Mouse (Mus musculus) liver, postnatal 0 days (tissue): Measurements from ENCODE around the gene Kcnq5. TPM values are rescaled to one million over a fixed set of nuclear protein-coding genes. Genes with fewer than 3 reads are reported as not detected.
A peak's percentile ranks its signal among the peaks of the same experiment; 100 is the strongest.

Source experiments
- ATAC-seq: fragments of 200-750 bp; cut with Nextera tagmentation; 2 replicates; pipeline ENCODE4 v1.8.0; 2017; ENCODE audit warnings: mild to moderate bottlenecking, moderate library complexity
- DNase-seq: peaks from one replicate; pipeline ENCODE4 v3.0.0-alpha.2; 2016
- H3K27ac ChIP-seq: fragments of 300-500 bp; sonication (generic); 2 replicates; pipeline ENCODE4 v1.5.1; 2014; ENCODE audit warnings: antibody characterized with exemption, moderate library complexity, mild to moderate bottlenecking, low read depth
- H3K27me3 ChIP-seq: fragments of 300-500 bp; sonication (generic); 2 replicates; pipeline ENCODE4 v1.6.1; 2014; ENCODE audit warnings: low read length, control low read depth, mixed read lengths; ENCODE audit not compliant: insufficient read depth
- H3K36me3 ChIP-seq: fragments of 300-500 bp; sonication (generic); replicated peaks from 2 replicates; pipeline ENCODE4 v1.6.1; 2014; ENCODE audit warnings: mild to moderate bottlenecking, control low read depth, low read length, moderate library complexity, mixed read lengths; ENCODE audit not compliant: insufficient read depth
- H3K4me1 ChIP-seq: fragments of 300-500 bp; sonication (generic); 2 replicates; pipeline ENCODE4 v1.6.1; 2014; ENCODE audit warnings: antibody characterized with exemption, mild to moderate bottlenecking, control low read depth; ENCODE audit not compliant: insufficient read depth
- H3K4me2 ChIP-seq: fragments of 300-500 bp; sonication (generic); 2 replicates; pipeline ENCODE4 v1.6.1; 2014; ENCODE audit warnings: low read depth, mild to moderate bottlenecking, low read length, moderate library complexity, mixed read lengths
- H3K4me3 ChIP-seq: fragments of 300-500 bp; sonication (generic); 2 replicates; pipeline ENCODE4 v1.5.1; 2014; ENCODE audit warnings: low read depth, low read length
- H3K9ac ChIP-seq: fragments of 300-500 bp; sonication (generic); replicated peaks from 2 replicates; pipeline ENCODE4 v1.6.1; 2014; ENCODE audit warnings: mild to moderate bottlenecking, moderate library complexity
- H3K9me3 ChIP-seq: fragments of 300-500 bp; sonication (generic); 2 replicates; pipeline ENCODE4 v1.6.1; 2016; ENCODE audit warnings: mild to moderate bottlenecking, control low read depth, low read length, mixed read lengths
- CTCF ChIP-seq: sonication (generic); IDR thresholded peaks from 2 replicates; pipeline ENCODE4 v1.5.1; 2016; ENCODE audit warnings: antibody characterized with exemption, low read depth
- EP300 ChIP-seq: IDR thresholded peaks from 2 replicates; pipeline ENCODE4 v1.6.1; 2016; ENCODE audit warnings: antibody characterized with exemption, low read depth, mild to moderate bottlenecking
- WGBS: fragments of 180-500 bp; shearing (Covaris S2); extraction: QIAGEN DNeasy Blood & Tissue Kit; methylation state at CpG from one replicate; pipeline ENCODE4 v1.1.7; 2014; ENCODE audit not compliant: insufficient replicate concordance; 5-methylcytosine and 5-hydroxymethylcytosine counted together
- polyA plus RNA-seq: library from polyadenylated mRNA; unstranded; fragments of >200 nt; fragmentation: Nextera tagmentation; extraction: Ambion mirVana; gene quantifications from 2 replicates; pipeline ENCODE4 v1.2.1, GENCODE M21; 2015

Kcnq5 gene
- polyA plus RNA-seq, 1 experiment from 2014 or later: 0.21 TPM

DNA sequence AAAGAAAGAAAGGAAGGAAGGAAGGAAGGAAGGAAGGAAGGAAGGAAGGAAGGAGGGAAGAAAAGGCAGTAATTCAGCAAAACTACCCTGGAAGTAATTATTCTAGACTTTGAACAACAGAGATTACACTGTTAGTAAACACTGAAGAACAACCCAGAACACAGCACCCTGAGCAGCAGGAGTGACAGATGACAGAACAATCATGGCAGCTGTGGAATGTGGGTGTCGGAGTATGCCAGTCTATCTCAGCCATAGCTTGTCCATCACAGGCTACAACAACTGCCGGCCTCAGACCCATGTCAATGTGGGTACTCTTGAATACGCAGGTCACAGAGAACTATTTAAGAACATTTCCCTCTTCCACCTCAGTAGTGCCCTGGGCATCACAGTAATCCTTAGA lies 530.1 kb downstream of the Kcnq5 start:
- no peak overlapping the region for H3K4me3 ChIP-seq
- no peak for TF ChIP-seq CTCF
- TF ChIP-seq EP300: no peak
- H3K9ac ChIP-seq: no peak overlapping the region
- H3K27me3 ChIP-seq: no peaks in the 10 kb centered on the region
- WGBS: 87% methylated on average over 3 of the region's 3 CpGs
- no peak overlapping the region for H3K27ac ChIP-seq
- H3K4me1 ChIP-seq: no peaks in the 10 kb centered on the region
- no peaks in the 10 kb centered on the region for H3K9me3 ChIP-seq
- ATAC-seq: no peak
- no peak overlapping the region for H3K4me2 ChIP-seq
- no peaks in the 10 kb centered on the region for H3K36me3 ChIP-seq
- no peak for DNase-seq

DNA sequence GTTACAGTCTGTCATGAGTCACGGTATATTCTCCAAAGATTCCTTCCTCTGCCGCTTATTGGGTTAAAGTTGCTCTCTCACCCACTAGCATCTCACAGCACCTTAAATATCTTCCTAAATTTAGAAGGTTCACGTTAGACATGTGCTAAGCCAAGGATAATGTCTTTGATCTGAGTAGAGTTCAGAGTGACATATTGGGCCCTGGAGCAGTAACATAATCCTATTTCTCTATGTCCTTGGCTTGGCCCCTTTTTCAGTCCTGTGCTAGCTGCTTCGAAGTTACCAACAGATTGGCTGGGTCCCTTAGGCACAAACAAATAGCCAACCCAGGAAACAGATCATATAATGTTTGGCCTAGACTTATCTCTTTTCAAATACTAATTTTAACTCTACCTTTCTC lies 533.7 kb downstream of the Kcnq5 start:
- Histone ChIP-seq H3K4me1 (no peaks in the 10 kb centered on the region), H3K27me3 (no peaks in the 10 kb centered on the region), H3K9me3 (no peaks in the 10 kb centered on the region), H3K27ac (no peak overlapping the region), H3K9ac (no peak overlapping the region), H3K36me3 (no peaks in the 10 kb centered on the region), H3K4me3 (no peak overlapping the region), H3K4me2 (no peak overlapping the region)
- ATAC-seq: no peak
- WGBS: 84% methylated on average over 4 of the region's 4 CpGs
- TF ChIP-seq EP300: no peak
- no peak for TF ChIP-seq CTCF
- DNase-seq: no peak

DNA sequence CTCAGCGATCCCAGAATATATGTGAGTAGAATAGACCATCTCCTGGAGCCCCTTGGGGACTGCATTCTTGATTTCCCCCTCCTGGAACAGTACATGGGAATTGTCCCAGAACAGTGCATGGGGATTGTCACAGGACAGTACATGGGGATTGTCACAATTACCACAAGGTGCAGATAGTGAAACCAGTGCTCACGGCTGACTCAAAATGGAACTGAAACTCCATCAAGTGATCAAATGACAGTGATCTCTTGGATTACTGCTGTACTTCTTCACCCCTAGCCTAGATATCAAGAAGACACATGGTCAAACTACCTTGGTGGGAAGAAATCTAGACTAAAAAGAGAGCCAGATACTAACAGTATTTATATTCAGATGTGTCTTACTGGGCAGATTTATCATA lies 536.1 kb downstream of the Kcnq5 start:
- ATAC-seq: no peak
- Histone ChIP-seq H3K36me3 (no peaks in the 10 kb centered on the region), H3K27ac (no peak overlapping the region), H3K4me3 (no peak overlapping the region), H3K4me2 (no peak overlapping the region), H3K4me1 (no peaks in the 10 kb centered on the region), H3K9me3 (no peaks in the 10 kb centered on the region), H3K9ac (no peak overlapping the region), H3K27me3 (no peaks in the 10 kb centered on the region)
- DNase-seq: no peak
- no peak for TF ChIP-seq EP300
- no peak for TF ChIP-seq CTCF
- WGBS: 78% methylated on average over 2 of the region's 2 CpGs

DNA sequence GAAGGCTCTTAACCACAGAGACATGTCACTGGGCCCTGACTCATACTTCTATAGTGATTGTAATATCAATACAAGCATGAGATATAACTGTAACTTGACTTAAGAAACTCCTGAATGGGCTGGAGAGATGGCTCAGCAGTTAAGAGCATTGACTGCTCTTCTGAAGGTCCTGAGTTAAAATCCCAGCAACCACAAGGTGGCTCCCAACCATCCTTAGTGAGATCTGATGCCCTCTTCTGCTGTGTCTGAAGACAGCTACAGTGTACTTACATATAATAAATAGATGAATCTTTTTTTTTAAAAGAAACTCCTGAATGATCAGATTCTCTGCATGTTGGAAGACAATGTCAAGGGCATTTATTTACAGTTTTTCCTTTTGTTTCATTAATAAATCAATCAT lies 542.4 kb downstream of the Kcnq5 start:
- DNase-seq: no peak
- H3K4me3 ChIP-seq: no peak overlapping the region
- TF ChIP-seq EP300 (no peak), CTCF (peak; percentile 30)
- no peaks in the 10 kb centered on the region for H3K9me3 ChIP-seq
- no peak overlapping the region for H3K4me2 ChIP-seq
- H3K36me3 ChIP-seq: no peaks in the 10 kb centered on the region
- no peaks in the 10 kb centered on the region for H3K4me1 ChIP-seq
- no peak overlapping the region for H3K27ac ChIP-seq
- H3K9ac ChIP-seq: no peak overlapping the region
- no peaks in the 10 kb centered on the region for H3K27me3 ChIP-seq
- no peak for ATAC-seq

DNA sequence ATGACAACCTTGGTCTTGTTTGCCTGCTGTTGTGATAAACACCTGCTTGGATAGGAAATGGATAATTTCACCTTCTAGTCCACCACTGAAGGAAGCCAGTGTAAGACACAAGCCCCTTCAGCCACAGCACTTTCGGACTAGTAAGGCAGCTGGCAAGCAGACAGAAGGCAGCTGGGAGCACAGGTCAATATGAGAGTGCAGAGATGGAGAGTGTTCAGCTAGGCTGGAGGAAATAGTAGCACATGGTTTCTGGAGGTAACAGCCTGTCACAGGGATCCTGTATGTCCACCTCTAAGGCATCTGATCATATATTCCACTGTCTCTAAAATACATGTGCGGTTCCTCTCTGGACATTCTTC lies 549.6 kb downstream of the Kcnq5 start:
- Histone ChIP-seq H3K4me3 (no peak overlapping the region), H3K4me2 (no peak overlapping the region), H3K27me3 (no peaks in the 10 kb centered on the region), H3K4me1 (no peaks in the 10 kb centered on the region), H3K9me3 (no peaks in the 10 kb centered on the region), H3K27ac (no peak overlapping the region), H3K36me3 (no peaks in the 10 kb centered on the region), H3K9ac (no peak overlapping the region)
- ATAC-seq: no peak
- TF ChIP-seq CTCF (no peak), EP300 (no peak)
- WGBS: 72% methylated on average over 2 of the region's 2 CpGs
- DNase-seq: no peak

DNA sequence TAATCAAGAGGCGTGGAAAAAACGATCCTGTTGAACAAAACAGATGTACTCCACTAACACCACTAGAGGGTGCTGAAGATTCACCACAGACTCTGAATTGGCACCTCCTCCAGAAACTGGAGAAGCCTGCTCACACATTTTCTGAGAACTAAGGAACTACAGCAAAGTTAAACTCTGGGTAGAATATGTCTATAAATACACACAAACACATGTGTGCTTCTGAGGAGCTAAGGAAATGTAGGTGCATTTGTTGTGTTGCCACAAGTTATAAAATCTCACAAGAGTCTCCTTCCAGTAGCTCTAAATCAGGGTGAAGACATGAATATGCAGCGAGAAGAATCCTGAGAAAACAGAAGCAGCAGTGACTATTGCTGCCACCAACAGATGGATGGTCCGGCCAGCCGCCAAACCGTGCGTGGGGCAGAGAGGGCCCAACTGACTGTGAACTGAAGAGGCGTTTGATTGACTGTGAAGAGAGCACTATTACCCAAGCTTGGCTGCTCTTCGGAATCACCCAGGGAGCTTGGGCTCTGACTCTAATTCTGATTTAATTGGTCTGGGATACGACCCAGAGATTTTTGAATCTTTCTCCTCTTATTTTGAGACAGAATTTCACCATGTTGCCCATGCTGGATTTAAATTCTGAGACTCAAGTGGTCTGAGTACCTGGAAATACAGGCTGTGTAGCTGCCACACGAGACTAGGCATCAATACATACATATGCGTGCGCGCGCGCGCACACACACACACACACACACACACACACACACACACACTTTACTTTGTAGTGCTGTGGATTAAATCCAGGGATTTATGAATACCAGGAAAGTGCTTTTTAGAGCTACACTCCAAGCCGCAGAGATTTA lies 550.2 kb downstream of the Kcnq5 start:
- H3K4me1 ChIP-seq: no peaks in the 10 kb centered on the region
- H3K36me3 ChIP-seq: no peaks in the 10 kb centered on the region
- ATAC-seq: no peak
- WGBS: 61% methylated on average over 18 of the region's 18 CpGs
- no peak overlapping the region for H3K9ac ChIP-seq
- TF ChIP-seq CTCF: peak; percentile 72
- no peak for TF ChIP-seq EP300
- H3K4me2 ChIP-seq: no peak overlapping the region
- DNase-seq: peak; percentile 17
- H3K9me3 ChIP-seq: no peaks in the 10 kb centered on the region
- no peak overlapping the region for H3K27ac ChIP-seq
- no peaks in the 10 kb centered on the region for H3K27me3 ChIP-seq
- H3K4me3 ChIP-seq: no peak overlapping the region
